Mouse (Mus musculus) left cerebral cortex, adult 9 months (tissue): ENCODE data around the gene Cmss1.

Source experiments
- DNase-seq, 2 experiments: peaks; one replicate each; pipeline ENCODE4 v3.0.0; 2022; ENCODE audit warnings: low spot score in 2 of 2

Cmss1 gene

GRCm38 (mm10) chr16:57389566-57390251 is 217.0 kb downstream of the Cmss1 start:
- DNase-seq = peak; percentile 68 to 87

- no peak for DNase-seq
These were observed 222.4 kb downstream of the Cmss1 start for GRCm38 (mm10) chr16:57384274-57384673.

- no peak for DNase-seq
These were observed 223.2 kb downstream of the Cmss1 start for GRCm38 (mm10) chr16:57383266-57383971.

- DNase-seq = no peak
These were observed 227.9 kb downstream of the Cmss1 start for GRCm38 (mm10) chr16:57378631-57379330.

GRCm38 (mm10) chr16:57375248-57375837 is 231.3 kb downstream of the Cmss1 start:
- no peak for DNase-seq

- no peak for DNase-seq
These were observed 234.5 kb downstream of the Cmss1 start for GRCm38 (mm10) chr16:57372156-57372555.

- no peak for DNase-seq
These were observed 236.7 kb downstream of the Cmss1 start for GRCm38 (mm10) chr16:57369846-57370496.

GRCm38 (mm10) chr16:57366941-57367694 is 239.5 kb downstream of the Cmss1 start:
- no peak for DNase-seq

GRCm38 (mm10) chr16:57366141-57366540 is 240.5 kb downstream of the Cmss1 start:
- no peak for DNase-seq

- DNase-seq = no peak
These were observed 242.2 kb downstream of the Cmss1 start for GRCm38 (mm10) chr16:57364498-57364897.

GRCm38 (mm10) chr16:57362679-57363401 is 243.8 kb downstream of the Cmss1 start:
- DNase-seq = peak in 1 of 2 experiments; percentile 41

- no peak for DNase-seq
These were observed 245.9 kb downstream of the Cmss1 start for GRCm38 (mm10) chr16:57360785-57361184.

- peak; percentile 61 to 75 for DNase-seq
These were observed 247.4 kb downstream of the Cmss1 start for GRCm38 (mm10) chr16:57359251-57359650.

- DNase-seq = no peak
These were observed 249.7 kb downstream of the Cmss1 start for GRCm38 (mm10) chr16:57357011-57357410.

- DNase-seq = no peak
These were observed 250.2 kb downstream of the Cmss1 start for GRCm38 (mm10) chr16:57356454-57356853.

- DNase-seq = no peak
These were observed 252.7 kb downstream of the Cmss1 start for GRCm38 (mm10) chr16:57353932-57354331.

- no peak for DNase-seq
These were observed 253.4 kb downstream of the Cmss1 start for GRCm38 (mm10) chr16:57353166-57353721.

GRCm38 (mm10) chr16:57352751-57353150 is 253.9 kb downstream of the Cmss1 start, which contains the start of gene Filip1l:
TSS of gene Filip1l (plus strand) at chr16:57353093.
- DNase-seq = no peak

GRCm38 (mm10) chr16:57349689-57350088 is 257.0 kb downstream of the Cmss1 start:
- DNase-seq = no peak

GRCm38 (mm10) chr16:57349039-57349438 is 257.6 kb downstream of the Cmss1 start:
- no peak for DNase-seq
